Mouse (Mus musculus) frontal cortex, adult (tissue): Measurements from ENCODE around the gene Fank1.

ENCODE experiments used
- ATAC-seq: cut with Nextera tagmentation; 2 replicates; pipeline ENCODE4 v1.9.2; 2017; ENCODE audit warnings: mild to moderate bottlenecking, moderate library complexity, mixed read lengths; ENCODE audit not compliant: low TSS enrichment

Gene Fank1

DNA sequence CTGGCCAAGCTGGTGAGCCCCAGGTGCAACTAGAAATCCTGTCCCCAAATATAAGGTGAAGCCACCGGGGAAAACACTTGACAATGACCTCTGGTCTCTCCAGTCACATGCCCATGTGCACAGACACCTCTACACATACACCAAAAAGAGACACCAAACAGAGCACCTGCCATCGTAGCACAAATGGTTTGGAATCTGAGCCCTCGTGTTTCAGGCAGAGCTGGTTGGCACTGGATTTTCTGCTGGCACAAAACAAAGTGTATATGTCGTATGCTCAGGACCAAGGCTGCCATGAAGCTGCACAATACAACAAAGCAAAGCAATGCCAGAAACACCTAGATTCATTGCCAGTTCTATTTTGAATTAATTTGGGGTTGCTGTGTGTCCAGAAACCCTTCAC, 8.6 kb upstream of the Fank1 start:
- ATAC-seq: no peak

DNA sequence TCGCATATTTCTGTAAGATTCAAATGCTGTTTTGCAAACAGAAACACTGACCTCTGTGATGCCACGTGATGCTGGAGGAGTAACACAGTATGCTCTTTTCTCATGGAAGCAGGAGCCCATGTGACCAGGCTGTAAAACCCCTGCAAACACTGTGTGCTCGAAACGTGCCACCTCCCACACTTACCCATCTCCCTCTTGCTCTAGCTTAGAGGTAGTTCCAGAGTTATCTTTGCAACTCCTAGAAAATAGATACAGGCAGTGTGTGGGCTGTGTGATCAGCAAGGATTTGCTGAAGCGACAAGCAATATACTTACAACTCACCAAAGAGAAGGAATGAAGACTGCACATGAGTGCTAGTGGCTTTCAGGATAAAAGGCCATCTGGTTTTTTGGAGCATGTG, 8.1 kb upstream of the Fank1 start:
- ATAC-seq: peak; percentile 82

DNA sequence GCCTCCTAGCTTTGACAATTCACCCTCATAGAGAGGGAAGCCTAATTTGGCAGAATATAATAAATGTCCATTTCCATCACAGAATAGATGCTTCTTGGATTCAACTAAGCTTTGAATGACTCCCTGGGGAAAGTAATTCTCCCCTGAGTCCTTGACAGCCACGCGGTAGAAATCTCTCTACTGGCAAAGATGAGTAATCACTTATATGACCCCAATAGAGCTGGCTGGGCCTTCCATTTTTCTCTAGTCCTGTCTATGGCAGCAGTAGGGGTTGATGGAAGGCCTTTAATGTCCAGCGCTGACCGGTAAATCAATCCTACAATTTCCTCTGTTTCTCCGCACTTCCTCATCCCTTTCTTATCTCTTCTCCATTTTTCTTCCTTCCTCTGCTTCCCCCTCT, 1.5 kb upstream of the Fank1 start:
- ATAC-seq: no peak

DNA sequence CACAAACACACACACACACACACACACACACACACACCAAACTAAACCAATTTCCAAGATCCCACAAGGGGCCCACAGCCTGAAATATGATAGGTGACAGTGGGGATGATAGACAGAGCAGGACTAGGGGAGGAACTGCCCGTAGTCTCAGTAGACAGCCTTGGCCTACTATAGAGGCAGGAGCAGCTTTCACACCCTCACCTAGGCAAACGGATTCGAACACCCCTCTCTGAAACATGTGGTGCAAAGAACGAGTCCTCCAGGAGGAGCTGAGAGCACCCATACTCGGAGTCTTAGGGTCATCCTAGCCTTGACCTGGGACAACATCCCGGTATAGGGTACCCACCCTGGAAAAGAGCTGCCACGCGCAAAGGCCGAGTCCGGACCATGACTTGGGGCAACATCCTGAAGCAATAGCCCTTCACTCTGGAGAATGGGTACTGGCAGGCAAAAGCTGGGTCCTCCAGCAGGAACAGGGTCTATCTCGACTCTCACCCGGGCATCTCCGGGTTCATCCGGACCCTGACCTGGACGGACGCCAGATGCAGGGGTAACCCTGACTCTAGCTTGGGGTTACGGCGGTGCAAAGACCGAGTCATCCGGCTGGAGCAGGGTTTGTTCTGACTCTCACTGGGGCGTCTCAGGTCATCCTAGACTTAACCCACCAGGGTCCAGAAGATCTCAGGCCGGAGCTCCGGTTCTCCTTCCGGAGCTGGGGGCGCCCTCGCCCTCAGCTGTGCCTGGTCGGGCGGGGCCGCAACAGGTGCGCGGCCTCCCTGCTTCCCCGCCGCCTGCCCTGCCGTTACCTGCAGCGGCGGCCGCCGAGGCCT, 650 bp upstream of the Fank1 start:
- peak; percentile 1; the same call in 1 of the 2 replicates for ATAC-seq

DNA sequence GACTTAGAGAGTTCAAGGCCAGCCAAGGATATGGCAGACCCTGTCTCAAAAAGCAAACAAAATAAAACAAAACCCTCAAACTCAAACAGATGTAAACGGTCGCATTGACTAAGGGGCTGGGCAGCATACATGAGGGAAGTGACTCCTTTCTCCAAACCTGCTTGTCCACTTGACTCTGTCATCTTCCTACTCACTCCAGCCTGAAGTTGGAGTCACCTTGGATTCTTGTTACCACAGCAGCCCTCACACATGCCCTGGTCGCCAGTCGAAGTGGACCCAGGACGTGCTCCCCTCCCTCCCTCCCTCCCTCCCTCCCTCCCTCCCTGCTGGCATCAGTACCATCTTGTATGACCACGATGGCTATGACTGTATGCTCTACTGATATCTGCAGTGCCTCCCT, 4.9 kb downstream of the Fank1 start:
- no peak for ATAC-seq

DNA sequence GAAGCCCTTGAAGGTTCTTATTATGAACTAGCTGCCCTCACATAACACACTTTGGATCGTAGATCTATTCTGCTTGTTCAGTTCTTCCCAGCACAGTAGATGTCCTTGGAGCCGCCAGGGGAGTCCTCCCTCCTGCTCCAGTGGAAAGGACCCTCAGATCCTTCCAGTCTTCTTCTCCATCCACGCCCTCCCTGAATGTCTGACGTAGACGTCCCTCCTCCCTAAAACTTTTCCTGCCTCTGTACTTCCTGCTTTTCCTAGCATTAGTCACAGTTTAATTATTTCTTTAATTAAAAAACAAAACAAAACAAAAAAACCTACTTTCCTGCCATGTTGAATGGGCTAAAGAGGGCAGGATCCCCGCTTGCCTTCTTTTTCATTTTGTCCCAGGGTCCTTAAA, 5.3 kb downstream of the Fank1 start:
- ATAC-seq: no peak

DNA sequence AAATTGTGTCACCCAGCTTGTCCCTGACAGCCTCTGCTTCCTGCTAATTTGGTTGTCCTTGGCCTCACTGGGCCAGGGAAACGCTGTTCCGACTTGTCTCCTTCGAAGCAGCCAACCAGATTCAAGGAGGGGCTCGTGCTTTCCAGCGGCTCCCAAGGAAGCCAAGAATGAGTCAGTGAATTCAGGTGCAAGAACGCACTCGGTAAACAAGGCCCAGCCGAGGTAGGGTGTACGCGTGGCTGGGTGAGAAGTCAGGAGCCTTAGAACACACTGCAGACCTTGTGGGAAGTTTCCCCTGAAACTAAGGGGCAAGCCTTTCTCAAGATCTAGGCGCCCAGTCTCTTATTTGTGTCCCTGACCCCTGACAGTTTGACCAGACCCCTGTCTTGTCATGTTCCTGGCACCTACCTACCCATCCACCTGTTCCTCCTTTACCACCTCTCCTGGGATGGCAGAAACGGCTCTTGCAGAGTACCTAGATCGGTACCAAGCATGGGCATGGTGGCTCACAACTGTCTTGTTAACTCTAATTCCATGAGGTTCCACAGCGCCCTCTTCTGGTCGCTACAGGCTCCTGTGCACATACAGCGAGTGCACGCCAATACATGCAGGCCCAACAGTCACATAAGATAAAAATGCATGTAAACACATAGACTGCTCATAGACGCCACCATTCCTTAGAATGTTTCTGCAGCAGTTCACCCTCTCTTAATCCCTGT, 6.2 kb downstream of the Fank1 start, which contains the start of gene Dhx32:
TSS of gene Dhx32 (minus strand) at position 10 of the 719 bp plus-strand sequence.
- peak; percentile 74 for ATAC-seq

DNA sequence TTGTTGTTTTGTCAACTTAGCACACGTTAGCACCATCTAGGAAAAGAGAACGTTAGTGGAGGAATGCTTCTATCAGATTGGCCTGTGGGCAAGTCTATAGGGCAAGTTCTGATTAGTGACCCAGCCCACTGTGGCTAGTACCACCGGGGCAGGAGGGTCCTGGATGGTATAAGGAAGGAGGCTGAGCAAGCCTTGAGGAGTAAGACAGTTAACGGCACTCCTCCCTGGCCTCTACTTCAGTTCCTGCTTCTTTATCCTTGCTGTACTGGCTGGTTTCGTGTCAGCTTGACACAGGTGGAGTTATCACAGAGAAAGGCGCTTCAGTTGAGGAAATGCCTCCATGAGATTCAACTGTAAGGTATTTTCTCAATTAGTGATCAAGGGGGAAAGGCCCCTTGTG, 10.9 kb downstream of the Fank1 start:
- no peak for ATAC-seq

DNA sequence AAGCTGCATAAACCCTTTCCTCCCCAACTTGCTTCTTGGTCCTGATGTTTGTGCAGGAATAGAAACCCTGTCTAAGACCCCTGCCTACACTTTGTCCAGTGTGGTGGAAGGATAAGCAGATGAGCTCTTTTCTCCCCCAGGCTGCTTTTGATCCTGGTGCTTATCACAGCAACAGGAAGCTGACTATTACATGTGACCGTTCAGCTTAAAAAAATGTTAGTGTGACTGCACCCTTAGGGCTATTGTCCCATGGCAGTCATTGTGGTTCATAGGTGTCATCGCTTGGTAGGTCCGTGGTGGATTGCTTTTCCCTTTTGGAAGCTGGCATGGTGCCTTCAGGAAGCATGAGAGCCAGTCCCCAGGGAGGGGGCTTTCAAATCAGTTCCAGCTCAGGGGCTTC, 11.5 kb downstream of the Fank1 start:
- ATAC-seq: no peak

DNA sequence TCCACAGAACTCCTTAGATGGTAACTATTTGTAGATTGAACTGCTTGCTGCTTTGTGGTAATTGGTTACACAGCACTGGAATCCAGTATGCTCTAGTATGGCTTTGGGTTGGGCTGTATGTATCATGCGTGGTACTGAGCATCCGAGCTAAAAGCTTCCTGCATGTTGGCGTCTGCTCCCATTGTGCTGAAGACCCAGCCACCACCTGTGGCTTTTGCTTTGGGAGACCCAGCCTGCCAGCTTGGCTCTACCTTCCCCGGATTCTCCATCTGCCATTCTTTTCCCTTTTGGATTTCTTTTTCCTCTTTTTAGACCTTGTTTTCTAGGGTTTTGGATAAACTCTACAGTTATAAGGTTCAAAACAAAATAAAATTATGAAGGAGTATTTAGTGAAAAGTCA, 13.5 kb downstream of the Fank1 start:
- no peak for ATAC-seq

DNA sequence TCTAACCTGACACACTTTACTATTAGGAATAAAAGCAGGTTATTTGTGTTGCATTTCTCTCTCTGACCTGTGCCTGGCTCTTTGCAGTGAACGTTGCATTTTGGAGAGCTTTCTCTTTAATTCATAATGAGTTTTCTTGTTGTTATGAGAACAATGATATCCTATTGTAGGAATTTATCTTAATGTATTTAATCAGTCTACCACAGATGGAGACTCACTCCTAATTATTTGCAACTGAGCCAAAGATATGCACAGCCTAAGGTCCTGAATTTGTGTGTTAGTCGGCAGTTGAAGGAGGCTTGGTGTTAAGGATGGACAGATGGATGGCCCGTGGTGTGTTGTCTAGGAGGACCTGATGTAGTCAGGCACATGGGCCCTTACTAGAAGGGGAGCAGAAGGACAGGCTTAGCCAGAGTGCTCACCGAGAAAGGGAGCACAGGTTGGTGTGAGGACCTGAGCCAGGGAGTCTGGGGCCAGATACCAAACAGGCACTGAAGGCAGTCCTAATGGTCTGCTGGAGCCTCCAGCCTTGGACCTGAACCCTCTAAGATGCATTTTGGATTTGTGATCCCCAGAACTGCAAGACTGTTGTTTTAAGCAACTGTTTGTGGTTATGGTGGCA, 14.1 kb downstream of the Fank1 start:
- ATAC-seq: no peak

DNA sequence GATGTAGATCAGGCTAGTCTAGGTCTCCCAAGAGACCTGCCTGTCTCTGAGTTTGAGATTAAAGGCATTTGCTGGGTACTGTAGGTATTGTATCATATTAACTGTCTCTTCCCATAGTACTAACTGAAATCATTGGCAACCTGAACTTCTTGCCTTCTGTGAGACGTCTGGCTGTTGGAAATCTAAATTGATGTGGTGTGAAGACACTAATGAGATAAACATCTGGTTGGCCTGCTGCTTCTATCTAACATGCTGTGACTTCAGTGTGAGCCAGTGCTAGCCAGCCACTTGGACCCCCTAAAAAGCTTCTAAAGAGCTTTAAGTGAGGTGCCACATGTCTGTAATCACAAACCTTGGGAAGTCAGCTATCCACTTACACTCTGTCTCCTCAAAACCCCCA, 16.1 kb downstream of the Fank1 start:
- ATAC-seq: no peak

DNA sequence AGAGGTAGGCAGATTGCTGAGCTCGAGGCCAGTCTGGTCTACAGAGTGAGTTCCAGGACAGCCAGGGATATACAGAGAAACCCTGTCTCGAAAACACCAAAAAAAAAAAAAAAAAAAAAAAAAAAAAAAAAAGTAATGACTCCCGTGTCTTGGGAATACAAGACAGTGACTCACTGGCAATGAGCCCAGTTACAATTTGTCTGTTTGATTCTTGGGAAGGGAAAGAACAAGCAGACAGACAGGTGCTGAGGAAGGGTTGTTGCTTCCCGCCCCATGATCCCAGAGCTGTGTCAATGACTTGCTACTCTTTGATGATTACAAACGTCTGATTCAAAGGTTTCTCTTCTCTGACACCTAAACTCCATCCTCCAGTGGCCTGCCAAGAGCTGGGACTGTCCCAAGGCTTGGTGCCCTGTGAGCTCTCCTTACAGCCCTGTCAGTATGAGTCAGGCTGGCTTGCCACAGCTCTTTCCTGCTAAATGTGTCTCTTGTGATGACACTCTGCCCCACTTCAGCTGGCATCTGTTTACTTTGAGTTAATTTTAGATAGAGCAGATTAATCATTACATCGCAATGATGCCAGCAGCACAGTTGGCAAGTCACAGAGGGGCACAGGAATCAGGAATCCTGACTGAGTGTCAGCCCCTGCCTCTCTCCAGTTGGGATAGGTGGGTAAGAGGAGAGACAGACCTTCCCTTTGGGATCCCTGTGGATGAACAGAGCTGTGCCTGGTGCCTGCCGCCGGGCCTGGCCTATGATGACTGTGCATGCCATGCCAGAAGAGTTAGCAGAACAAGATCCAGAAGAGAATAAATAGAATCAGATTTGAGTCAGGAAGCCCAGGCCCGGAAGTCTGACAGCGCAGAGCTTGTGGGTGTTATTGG, 16.8 kb downstream of the Fank1 start:
- ATAC-seq: peak; percentile 85

DNA sequence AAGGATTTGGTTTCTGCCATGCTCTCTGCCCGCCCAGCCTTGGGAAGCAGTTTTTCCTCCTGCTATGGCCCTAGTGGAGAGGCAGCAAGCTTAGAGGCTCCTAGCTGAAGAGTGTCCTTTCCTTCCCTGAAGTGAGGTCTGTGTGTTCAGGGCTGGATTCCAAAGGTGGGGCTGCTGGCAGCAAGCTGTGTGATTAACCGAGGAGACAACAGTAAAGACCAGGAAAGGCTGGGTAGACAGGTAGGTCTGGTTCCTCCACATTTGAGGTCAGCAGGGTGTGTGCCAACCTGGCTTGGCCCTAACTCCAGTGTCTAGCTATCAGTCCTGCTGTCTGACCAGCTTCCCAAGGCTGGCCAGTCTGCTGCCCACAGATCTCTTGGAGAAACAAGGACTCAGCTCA, 18.1 kb downstream of the Fank1 start:
- no peak for ATAC-seq

DNA sequence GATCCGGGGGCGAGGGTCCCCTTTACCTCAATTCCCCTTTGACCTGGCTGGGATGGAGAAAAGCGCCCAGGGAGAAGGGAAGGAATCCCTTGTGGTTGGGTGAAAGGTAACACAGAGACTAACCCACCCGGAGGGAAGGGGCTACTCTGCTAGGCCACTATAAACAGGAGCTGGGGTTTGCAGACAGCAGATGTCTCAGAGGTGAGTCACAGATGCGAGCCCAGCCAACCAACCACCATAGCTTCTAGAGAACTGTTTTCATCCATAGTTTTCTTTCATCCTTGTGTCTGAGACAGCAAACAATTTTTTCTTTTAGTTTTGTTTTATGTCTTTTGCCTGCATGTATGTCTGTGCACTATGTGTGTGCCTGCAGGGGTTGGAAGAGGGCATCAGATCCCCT, 23.3 kb downstream of the Fank1 start:
- no peak for ATAC-seq

DNA sequence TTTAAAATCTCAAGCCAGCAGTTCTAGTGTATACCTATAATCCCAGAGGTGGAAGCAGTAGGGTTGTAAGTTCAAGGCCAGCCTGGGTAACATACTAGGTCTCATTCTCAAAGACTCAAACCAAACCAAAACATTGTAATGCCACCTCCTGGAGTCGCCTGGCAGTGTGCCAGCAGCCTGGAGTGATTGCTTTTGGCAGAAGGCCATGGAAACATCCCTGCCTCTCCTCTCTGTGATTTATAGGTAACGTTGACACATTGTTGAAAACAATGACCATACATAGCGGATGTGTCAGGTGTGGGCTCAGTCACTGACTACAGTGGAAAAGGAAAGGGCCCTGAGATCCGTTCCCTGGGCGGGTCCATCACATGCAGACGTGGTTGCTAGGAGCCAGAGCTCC, 25.2 kb downstream of the Fank1 start:
- ATAC-seq: no peak

DNA sequence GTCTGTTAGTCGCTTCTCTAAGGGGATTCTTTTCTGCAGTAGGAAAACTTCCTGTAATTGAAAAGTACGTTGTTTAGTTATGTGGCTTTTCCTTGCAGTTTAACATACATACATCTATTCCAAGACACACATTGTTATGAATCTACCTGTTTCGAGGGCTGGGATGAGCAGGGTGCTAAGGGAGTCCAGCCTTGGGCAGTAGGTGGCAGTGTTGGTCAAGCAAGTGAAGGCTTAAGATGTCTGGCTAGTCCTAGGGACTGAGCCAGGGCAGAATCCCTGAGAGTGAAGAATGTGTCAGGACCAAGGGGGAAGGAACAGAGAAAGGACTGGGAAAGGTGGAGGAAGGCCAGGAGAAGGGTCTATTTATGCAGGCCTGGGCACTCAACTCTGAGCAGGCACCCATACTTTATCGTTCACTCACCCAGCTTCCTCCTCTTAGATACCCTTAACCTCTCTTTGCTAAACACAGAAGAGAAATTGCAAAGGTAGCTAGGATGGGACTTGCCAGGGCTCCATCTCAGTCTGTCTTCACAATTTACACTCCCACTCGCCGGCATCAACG, 29.0 kb downstream of the Fank1 start:
- peak; percentile 94 for ATAC-seq

DNA sequence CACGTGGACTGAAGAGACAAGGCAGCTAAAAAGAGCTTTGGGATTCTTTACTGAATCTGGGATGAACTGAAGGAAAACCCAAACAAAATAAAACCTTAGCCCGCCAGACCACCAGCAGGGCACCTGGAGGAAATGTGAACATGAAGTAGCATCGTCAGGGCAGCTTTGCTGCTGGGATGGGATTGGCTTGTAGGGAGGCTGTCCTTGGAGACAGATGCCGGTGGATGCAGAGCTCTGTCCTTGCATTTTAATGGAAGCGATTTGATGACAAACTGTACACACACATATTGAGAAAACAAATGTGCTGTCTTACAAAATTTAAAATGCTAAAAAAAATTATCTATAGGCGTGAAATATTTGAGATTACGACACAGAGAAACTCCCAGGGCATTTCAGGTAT, 36.3 kb downstream of the Fank1 start:
- ATAC-seq: no peak

DNA sequence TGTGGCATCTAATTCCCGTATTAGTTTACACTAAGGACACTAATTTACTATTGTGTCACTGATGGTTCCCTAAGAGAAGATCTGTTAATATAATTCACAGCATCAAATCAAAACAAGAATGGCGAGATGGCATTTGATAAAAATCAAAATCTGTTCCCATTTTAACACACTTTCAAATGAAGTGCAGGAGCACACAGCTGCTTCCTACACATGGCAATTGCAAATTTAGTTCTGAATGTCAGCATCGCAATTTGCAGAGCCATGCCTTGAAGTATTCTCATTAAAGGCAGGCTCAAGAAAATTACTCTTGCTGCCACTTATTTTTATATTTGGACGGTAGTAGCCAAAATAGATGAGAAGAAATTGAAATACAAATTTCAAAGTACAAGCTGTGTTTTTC, 36.7 kb downstream of the Fank1 start:
- ATAC-seq: peak; percentile 44

DNA sequence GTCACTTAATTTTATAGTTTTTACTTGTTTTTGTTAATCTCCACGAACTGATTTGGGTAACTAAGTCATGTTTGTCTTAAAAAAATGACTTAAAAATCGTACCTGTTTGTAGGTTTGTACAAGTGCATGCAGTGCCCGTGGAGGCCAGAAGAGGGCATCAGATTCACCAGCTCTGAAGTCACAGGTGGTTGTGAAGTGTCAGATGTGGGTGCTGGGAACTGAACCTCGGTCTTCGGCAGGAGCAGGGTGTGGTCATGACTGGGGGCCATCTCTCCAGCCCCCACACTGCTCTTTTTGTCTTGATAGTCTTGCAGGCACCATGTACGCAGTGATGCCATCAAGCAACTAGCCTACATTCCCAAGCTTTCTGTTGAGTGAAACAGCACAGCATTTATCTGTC, 47.1 kb downstream of the Fank1 start:
- no peak for ATAC-seq

DNA sequence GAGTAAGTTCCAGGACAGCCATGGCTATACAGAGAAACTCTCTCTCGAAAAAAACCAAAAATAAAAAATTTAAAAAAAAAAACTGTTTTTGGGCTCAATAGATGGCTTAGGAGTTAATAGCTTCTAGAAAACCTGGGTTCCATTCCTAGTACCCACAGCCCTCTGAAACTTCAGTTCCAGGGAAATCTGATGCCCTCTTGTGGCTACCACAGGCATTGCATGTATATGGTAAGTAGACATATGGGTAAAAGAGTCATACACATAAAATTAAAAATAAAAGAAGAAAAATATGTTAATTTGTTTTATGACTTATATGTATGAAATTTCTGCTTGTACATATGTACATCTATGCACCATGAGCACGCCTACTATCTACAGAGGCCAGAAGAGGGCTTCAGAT, 47.9 kb downstream of the Fank1 start:
- no peak for ATAC-seq

DNA sequence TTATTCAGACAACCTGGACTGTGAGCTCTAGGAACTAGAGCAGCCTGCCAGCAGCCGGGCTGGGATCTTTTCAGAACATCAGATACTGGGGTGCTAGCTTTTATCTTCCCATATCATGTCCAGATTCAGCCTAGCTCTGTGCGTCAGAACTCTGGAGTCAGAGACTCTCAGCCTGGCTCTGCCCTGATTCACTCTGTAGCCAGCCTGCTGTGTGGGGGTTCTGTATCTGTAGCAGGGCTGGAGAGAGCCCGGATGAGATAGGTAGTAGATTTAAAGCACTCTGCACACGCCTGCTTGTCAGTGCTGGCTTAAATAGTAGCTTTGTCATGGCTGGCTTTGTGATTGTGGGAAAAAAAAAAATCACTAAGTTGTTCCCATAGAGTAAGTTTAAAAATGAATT, 51.9 kb downstream of the Fank1 start:
- peak; percentile 84 for ATAC-seq
